Mouse (Mus musculus) splenic B cell, adult 2 months (primary cell): ENCODE measurements around the gene Kcnk2.

Source experiments
- DNase-seq: peaks from one replicate; pipeline ENCODE4 v3.0.0-alpha.2; 2011; ENCODE audit warnings: low read depth, low spot score
- H3K27me3 ChIP-seq: 2 replicates; pipeline ENCODE4 v1.6.1; 2012; ENCODE audit warnings: mild to moderate bottlenecking, low read length, moderate library complexity, mixed read lengths; ENCODE audit not compliant: control insufficient read depth, poor library complexity, insufficient read depth, severe bottlenecking
- H3K36me3 ChIP-seq: 2 replicates; pipeline ENCODE4 v1.6.1; 2012; ENCODE audit warnings: mild to moderate bottlenecking, low read length, moderate library complexity, mixed read lengths; ENCODE audit not compliant: control insufficient read depth, poor library complexity, insufficient read depth, severe bottlenecking

The Kcnk2 gene

GRCm38 (mm10) chr1:189402223-189402943 is at the start of gene Kcnk2:
Kcnk2 (minus strand) TSS chr1:189402273.
- Histone ChIP-seq H3K36me3 (no peaks in the 10 kb centered on the region), H3K27me3 (no peaks in the 10 kb centered on the region)
- DNase-seq = no peak

- H3K36me3 ChIP-seq = no peaks in the 10 kb centered on the region
- DNase-seq = no peak
- H3K27me3 ChIP-seq = no peaks in the 10 kb centered on the region
These were observed 38.7 kb upstream of the Kcnk2 start for GRCm38 (mm10) chr1:189440741-189441140.

- Histone ChIP-seq H3K36me3 (no peaks in the 10 kb centered on the region), H3K27me3 (no peaks in the 10 kb centered on the region)
- DNase-seq = no peak
These were observed 35.1 kb upstream of the Kcnk2 start for GRCm38 (mm10) chr1:189437126-189437525.

GRCm38 (mm10) chr1:189435452-189435851 is 33.4 kb upstream of the Kcnk2 start:
- DNase-seq = no peak
- no peaks in the 10 kb centered on the region for H3K27me3 ChIP-seq
- H3K36me3 ChIP-seq = no peaks in the 10 kb centered on the region

GRCm38 (mm10) chr1:189431479-189431878 is 29.4 kb upstream of the Kcnk2 start:
- no peak for DNase-seq
- Histone ChIP-seq H3K36me3 (no peaks in the 10 kb centered on the region), H3K27me3 (no peaks in the 10 kb centered on the region)

GRCm38 (mm10) chr1:189430534-189430933 is 28.5 kb upstream of the Kcnk2 start:
- DNase-seq = no peak
- H3K36me3 ChIP-seq = no peaks in the 10 kb centered on the region

GRCm38 (mm10) chr1:189429566-189429965 is 27.5 kb upstream of the Kcnk2 start:
- H3K36me3 ChIP-seq = no peaks in the 10 kb centered on the region
- no peaks in the 10 kb centered on the region for H3K27me3 ChIP-seq
- DNase-seq = no peak

More at GRCm38 (mm10) chr1:189430534-189430933, 28.5 kb upstream of the Kcnk2 start:
- H3K27me3 ChIP-seq = no peaks in the 10 kb centered on the region

GRCm38 (mm10) chr1:189426252-189426651 is 24.2 kb upstream of the Kcnk2 start:
- H3K27me3 ChIP-seq = no peaks in the 10 kb centered on the region

GRCm38 (mm10) chr1:189419914-189420313 is 17.8 kb upstream of the Kcnk2 start:
- no peaks in the 10 kb centered on the region for H3K27me3 ChIP-seq
- no peaks in the 10 kb centered on the region for H3K36me3 ChIP-seq
- no peak for DNase-seq

More at GRCm38 (mm10) chr1:189426252-189426651, 24.2 kb upstream of the Kcnk2 start:
- no peak for DNase-seq
- H3K36me3 ChIP-seq = no peaks in the 10 kb centered on the region

- no peak for DNase-seq
- no peaks in the 10 kb centered on the region for H3K27me3 ChIP-seq
- H3K36me3 ChIP-seq = no peaks in the 10 kb centered on the region
These were observed 7.8 kb upstream of the Kcnk2 start for GRCm38 (mm10) chr1:189409906-189410305.

- DNase-seq = no peak
- H3K27me3 ChIP-seq = no peaks in the 10 kb centered on the region
- H3K36me3 ChIP-seq = no peaks in the 10 kb centered on the region
These were observed 3.1 kb upstream of the Kcnk2 start for GRCm38 (mm10) chr1:189405221-189405620.

- Histone ChIP-seq H3K36me3 (no peaks in the 10 kb centered on the region), H3K27me3 (no peaks in the 10 kb centered on the region)
- no peak for DNase-seq
These were observed 1.5 kb upstream of the Kcnk2 start for GRCm38 (mm10) chr1:189403546-189403945.

- DNase-seq = no peak
- H3K36me3 ChIP-seq = no peaks in the 10 kb centered on the region
- H3K27me3 ChIP-seq = no peaks in the 10 kb centered on the region
These were observed 1.1 kb upstream of the Kcnk2 start for GRCm38 (mm10) chr1:189403139-189403538.

- no peaks in the 10 kb centered on the region; the same call in 1 of the 2 replicates for H3K27me3 ChIP-seq
- DNase-seq = no peak
- H3K36me3 ChIP-seq = no peaks in the 10 kb centered on the region
These were observed 15.2 kb downstream of the Kcnk2 start for GRCm38 (mm10) chr1:189386848-189387247.

- H3K36me3 ChIP-seq = no peaks in the 10 kb centered on the region
- H3K27me3 ChIP-seq = no peaks in the 10 kb centered on the region; the same call in 1 of the 2 replicates
- no peak for DNase-seq
These were observed 15.9 kb downstream of the Kcnk2 start for GRCm38 (mm10) chr1:189386141-189386540.

GRCm38 (mm10) chr1:189367722-189368121 is 34.4 kb downstream of the Kcnk2 start:
- H3K36me3 ChIP-seq = no peaks in the 10 kb centered on the region
- H3K27me3 ChIP-seq = no peaks in the 10 kb centered on the region
- no peak for DNase-seq
